Mouse (Mus musculus): ENCODE measurements around the gene Creb5. TPM values are rescaled to one million over a fixed set of nuclear protein-coding genes. Genes with fewer than 3 reads are reported as not detected.

The Creb5 gene
- polyA plus RNA-seq, 1 experiment from 2014 or later: 3.9 TPM

DNA sequence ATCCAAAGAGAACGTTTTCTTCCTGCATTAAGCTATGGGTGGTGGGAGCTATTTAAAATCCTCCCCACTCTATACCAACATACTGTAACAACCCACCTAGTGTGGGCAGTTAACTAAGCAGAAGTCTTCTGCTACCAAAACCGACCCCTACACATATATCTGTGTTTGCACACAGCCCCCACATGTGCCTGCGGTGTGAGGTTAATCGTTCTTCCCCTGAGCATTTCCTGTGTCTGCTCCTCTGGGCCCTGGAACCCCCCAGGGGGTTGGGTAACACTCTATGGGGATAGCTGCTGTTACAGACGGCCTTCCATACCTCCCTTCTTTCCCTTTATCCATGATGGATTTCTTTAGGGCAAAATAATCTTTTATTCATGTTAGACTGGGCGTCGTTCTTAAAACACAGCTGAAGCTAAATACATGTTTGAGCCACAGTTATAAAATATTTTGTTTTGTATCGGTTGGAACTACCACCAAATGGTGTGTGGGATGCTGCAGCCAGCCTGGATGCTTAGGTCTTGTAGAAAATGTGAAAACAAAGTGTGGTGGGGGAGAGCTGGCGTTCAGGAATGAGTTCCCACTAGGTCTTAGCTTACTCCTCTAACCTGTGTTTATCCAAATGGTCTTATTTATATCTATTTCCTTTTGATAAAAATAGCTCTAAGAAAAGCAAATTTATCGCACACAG lies 297.8 kb downstream of the Creb5 start:
- H3K36me3 ChIP-seq: no peaks in the 10 kb centered on the region
- no peak for ATAC-seq (ENCODE audit: low FRiP score, low read depth)
- H3K9ac ChIP-seq: no peak overlapping the region
- no peaks in the 10 kb centered on the region for H3K27me3 ChIP-seq
- H3K27ac ChIP-seq (replicated peaks): no peak overlapping the region
- no peak overlapping the region for H3K4me2 ChIP-seq
- no peaks in the 10 kb centered on the region for H3K9me3 ChIP-seq
- 64% methylated on average over 10 of the region's 10 CpGs for WGBS
- H3K4me3 ChIP-seq: no peak overlapping the region
- H3K4me1 ChIP-seq (replicated peaks): peaks cover 25% of the 10 kb centered on the region

DNA sequence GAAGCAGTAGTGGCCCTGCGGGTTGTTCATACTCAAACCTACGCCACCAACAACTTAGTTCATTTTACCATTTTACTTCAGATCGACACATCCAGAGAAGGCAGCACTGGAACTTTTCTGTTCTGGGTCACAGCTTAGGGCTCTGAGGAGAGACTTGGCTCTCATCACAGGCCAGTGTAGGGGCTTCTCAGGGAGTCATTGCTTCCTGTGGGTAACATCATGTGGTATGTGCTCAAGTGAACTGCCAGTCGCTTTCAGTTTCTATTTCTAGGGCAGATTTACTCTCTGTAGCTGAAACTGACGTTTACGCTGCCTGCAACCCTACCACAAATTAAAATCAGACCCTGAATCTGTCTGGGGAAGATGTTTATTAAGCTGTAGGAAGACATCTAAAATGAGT lies 302.7 kb downstream of the Creb5 start:
- Histone ChIP-seq H3K27me3 (no peaks in the 10 kb centered on the region), H3K4me1 (replicated peaks) (peaks cover 16% of the 10 kb centered on the region), H3K9me3 (no peaks in the 10 kb centered on the region), H3K27ac (replicated peaks) (no peak overlapping the region), H3K36me3 (no peaks in the 10 kb centered on the region), H3K9ac (no peak overlapping the region), H3K4me2 (no peak overlapping the region), H3K4me3 (no peak overlapping the region)
- no peak for ATAC-seq (ENCODE audit: low FRiP score, low read depth)
- 87% methylated on average over 6 of the region's 6 CpGs for WGBS

DNA sequence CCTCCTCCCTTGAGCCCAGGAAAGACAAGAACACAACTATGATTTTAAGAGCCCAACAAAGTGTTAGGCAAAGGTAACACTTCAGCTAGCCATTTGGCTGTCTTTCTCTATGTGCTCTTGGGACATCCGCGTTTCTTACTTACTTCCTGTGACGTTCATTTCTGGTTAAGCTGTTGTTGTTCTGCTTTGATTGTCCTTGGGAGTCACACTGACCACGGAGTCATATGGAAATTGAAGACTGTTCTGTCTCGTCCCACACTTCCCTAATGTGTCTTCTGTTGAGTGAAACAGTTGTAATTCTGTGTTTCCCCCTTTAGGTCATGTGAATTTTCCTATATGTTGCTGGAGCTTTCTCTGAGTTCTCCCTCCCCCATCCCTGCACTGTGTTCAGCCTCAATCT lies 305.2 kb downstream of the Creb5 start:
- no peaks in the 10 kb centered on the region for H3K36me3 ChIP-seq
- no peak overlapping the region for H3K4me2 ChIP-seq
- no peak overlapping the region for H3K27ac ChIP-seq (replicated peaks)
- no peak overlapping the region for H3K4me3 ChIP-seq
- H3K27me3 ChIP-seq: no peaks in the 10 kb centered on the region
- no peak for ATAC-seq (ENCODE audit: low FRiP score, low read depth)
- WGBS: 87% methylated on average over 5 of the region's 5 CpGs
- H3K4me1 ChIP-seq (replicated peaks): peaks cover 12% of the 10 kb centered on the region
- no peak overlapping the region for H3K9ac ChIP-seq
- no peaks in the 10 kb centered on the region for H3K9me3 ChIP-seq

DNA sequence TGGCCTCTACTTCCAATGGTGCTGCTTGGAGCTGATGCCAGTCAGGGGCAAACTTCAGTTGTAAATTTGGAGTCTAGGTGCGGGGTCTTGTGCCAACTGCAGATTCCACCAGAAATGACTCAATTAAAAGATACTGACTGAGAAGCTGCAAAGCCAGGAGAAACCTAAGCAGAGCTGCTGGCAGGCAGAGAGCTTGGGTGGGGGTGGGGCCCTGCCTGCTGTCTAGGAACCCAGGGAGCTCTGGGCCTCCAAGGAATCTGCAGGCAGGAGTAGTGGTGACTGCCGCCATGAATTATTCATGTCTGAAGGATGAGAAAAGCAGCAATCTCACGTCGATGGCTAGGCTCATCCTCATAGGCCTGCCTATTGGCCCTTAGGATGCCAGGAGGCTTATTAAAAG lies 306.5 kb downstream of the Creb5 start:
- no peak overlapping the region for H3K9ac ChIP-seq

DNA sequence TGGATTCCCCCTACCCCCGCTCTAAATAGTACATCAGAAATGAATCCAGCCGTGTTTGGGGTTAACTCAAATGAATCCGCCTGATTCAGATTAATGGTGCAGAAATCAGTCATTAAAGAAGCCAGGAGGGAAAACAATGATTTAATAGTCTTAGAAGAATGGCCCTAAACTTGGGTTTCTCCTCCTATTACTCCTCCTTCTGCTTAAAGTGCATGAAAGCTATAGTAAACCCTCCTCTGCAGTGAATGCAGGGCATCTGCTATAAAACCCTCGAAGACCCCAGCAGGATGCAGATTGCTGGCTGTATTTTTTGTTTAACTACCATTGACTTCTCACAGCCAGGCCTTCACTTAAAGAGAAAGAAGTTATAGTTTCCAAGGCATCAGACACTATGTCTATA lies 307.2 kb downstream of the Creb5 start:
- Histone ChIP-seq H3K36me3 (no peaks in the 10 kb centered on the region), H3K9me3 (no peaks in the 10 kb centered on the region), H3K4me3 (no peak overlapping the region), H3K27ac (replicated peaks) (no peak overlapping the region), H3K4me1 (replicated peaks) (peaks cover 12% of the 10 kb centered on the region), H3K4me2 (no peak overlapping the region), H3K27me3 (no peaks in the 10 kb centered on the region), H3K9ac (no peak overlapping the region)
- 40% methylated on average over 4 of the region's 4 CpGs for WGBS
- ATAC-seq (ENCODE audit: low FRiP score, low read depth): no peak

More for the DNA sequence above, 306.5 kb downstream of the Creb5 start:
- peak; percentile 68; the same call in 1 of the 2 replicates for ATAC-seq (ENCODE audit: low FRiP score, low read depth)
- Histone ChIP-seq H3K27ac (replicated peaks) (no peak overlapping the region; the same call in 1 of the 2 replicates), H3K36me3 (no peaks in the 10 kb centered on the region), H3K9me3 (no peaks in the 10 kb centered on the region), H3K4me1 (replicated peaks) (peaks cover 12% of the 10 kb centered on the region), H3K27me3 (no peaks in the 10 kb centered on the region), H3K4me2 (no peak overlapping the region), H3K4me3 (no peak overlapping the region)
- WGBS: 19% methylated on average over 4 of the region's 4 CpGs

DNA sequence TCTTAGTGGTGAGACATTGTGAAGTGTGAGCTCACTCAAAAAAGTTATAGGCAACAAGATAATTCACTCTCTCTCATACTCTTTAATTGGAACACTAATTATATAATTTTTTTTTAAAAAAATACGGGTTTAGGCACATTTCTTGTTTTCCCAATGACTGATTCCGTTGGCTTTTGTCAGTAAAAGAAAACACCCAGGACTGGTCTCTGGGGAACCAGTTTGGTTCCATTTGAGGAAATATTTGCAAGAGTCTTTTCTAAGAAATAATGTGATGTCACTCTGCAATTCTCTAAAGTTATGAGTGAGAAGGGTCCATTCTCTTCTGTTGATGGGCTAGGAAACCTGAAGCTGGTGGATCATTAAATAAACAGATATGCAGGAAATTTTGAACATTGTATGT lies 309.3 kb downstream of the Creb5 start:
- Histone ChIP-seq H3K4me2 (no peak overlapping the region), H3K4me1 (replicated peaks) (peaks cover 12% of the 10 kb centered on the region), H3K4me3 (no peak overlapping the region), H3K9me3 (no peaks in the 10 kb centered on the region), H3K27ac (replicated peaks) (no peak overlapping the region), H3K36me3 (no peaks in the 10 kb centered on the region), H3K27me3 (no peaks in the 10 kb centered on the region), H3K9ac (no peak overlapping the region)
- ATAC-seq (ENCODE audit: low FRiP score, low read depth): no peak
- 88% methylated on average over 2 of the region's 2 CpGs for WGBS

DNA sequence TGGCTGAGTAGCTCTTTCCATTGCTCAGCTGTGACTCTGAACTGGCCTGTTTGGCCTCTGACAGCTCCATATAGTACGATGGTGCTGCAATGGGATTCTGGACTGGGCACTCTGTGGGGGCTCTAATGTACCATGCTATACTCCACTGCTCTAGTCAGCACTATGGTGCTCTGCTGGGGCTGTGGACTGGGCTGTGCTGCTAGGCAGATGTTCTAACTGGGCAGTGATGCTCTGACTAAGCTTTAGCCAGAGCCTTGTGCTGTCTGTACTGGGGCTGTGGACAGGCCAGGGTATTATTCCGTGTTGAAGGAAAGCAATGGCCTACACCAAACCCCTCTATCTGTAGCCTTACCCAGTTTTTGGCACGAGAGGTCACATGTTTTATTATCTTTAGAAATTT lies 316.0 kb downstream of the Creb5 start:
- Histone ChIP-seq H3K4me1 (replicated peaks) (no peaks in the 10 kb centered on the region), H3K27me3 (no peaks in the 10 kb centered on the region), H3K9ac (no peak overlapping the region), H3K9me3 (no peaks in the 10 kb centered on the region), H3K4me2 (no peak overlapping the region), H3K27ac (replicated peaks) (no peak overlapping the region), H3K4me3 (no peak overlapping the region), H3K36me3 (no peaks in the 10 kb centered on the region)
- no peak for ATAC-seq (ENCODE audit: low FRiP score, low read depth)
- WGBS: 88% methylated on average over 3 of the region's 3 CpGs

DNA sequence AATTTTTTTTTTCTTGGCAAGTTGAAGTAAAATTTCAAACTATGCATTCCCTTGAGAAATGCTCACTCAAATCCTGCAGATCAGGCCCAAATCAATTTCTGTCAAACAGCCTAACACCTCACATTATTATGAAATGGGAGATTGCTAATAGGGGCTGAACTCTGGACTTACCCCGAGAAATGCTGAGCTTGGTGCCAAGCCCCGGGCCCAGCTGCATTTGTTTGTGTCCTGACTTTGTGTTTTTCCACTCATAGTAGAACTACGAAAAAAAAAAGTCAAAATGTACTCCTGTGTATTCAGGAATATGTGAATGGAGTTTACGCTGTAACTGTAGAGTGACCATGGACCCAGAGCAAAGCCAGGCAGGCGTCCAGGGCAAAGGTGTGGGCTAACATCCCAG lies 316.6 kb downstream of the Creb5 start:
- 81% methylated on average over 5 of the region's 5 CpGs for WGBS
- Histone ChIP-seq H3K27me3 (no peaks in the 10 kb centered on the region), H3K9ac (no peak overlapping the region), H3K36me3 (no peaks in the 10 kb centered on the region), H3K4me1 (replicated peaks) (no peaks in the 10 kb centered on the region), H3K27ac (replicated peaks) (no peak overlapping the region), H3K4me3 (no peak overlapping the region), H3K4me2 (no peak overlapping the region), H3K9me3 (no peaks in the 10 kb centered on the region)
- ATAC-seq (ENCODE audit: low FRiP score, low read depth): no peak

DNA sequence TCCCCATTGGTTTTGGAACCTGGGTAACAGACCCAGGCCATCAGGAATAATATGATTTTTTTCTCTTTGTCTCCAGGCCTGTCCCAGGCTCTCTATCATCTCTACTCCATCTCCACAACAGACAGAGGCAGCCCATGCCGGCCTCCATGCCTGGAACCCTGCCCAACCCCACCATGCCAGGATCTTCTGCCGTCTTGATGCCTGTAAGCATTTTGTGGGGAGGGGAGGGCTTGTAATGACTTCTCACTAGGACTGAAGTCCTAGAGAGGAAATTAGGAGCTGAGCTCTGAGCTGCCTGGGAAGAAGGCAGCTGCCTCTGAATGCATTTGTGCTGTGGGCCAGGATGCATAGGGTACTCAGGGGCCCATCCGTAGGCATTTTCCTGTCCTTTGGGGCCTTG lies 317.3 kb downstream of the Creb5 start:
- Histone ChIP-seq H3K4me2 (no peak overlapping the region), H3K36me3 (no peaks in the 10 kb centered on the region), H3K27me3 (no peaks in the 10 kb centered on the region), H3K4me3 (no peak overlapping the region), H3K9me3 (no peaks in the 10 kb centered on the region), H3K27ac (replicated peaks) (no peak overlapping the region), H3K4me1 (replicated peaks) (no peaks in the 10 kb centered on the region), H3K9ac (no peak overlapping the region)
- ATAC-seq (ENCODE audit: low FRiP score, low read depth): no peak
- WGBS: 68% methylated on average over 3 of the region's 3 CpGs

DNA sequence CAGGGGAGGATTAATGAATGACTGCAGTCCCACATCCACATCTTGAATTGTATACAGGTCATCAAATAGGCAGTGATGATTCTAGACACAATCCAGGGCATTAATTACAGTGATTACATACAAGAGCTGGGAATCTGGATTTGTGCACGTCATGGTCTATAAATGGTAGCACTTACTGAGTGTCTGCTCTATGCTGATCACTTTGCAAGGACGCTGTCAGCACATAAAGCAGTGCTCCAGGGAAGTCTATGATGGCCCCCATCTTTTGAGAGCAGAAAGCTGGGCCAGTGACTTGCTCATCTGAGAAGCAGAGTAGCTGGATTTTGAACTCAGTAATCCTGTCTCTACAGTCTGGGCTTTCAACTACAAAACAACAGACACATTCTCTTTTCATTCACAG lies 318.1 kb downstream of the Creb5 start:
- H3K9ac ChIP-seq: no peak overlapping the region
- H3K4me3 ChIP-seq: no peak overlapping the region
- no peak for ATAC-seq (ENCODE audit: low FRiP score, low read depth)
- H3K27ac ChIP-seq (replicated peaks): no peak overlapping the region
- H3K4me1 ChIP-seq (replicated peaks): no peaks in the 10 kb centered on the region
- WGBS: 83% methylated on average over 2 of the region's 2 CpGs
- no peaks in the 10 kb centered on the region for H3K36me3 ChIP-seq
- no peaks in the 10 kb centered on the region for H3K9me3 ChIP-seq
- no peaks in the 10 kb centered on the region for H3K27me3 ChIP-seq
- H3K4me2 ChIP-seq: no peak overlapping the region

DNA sequence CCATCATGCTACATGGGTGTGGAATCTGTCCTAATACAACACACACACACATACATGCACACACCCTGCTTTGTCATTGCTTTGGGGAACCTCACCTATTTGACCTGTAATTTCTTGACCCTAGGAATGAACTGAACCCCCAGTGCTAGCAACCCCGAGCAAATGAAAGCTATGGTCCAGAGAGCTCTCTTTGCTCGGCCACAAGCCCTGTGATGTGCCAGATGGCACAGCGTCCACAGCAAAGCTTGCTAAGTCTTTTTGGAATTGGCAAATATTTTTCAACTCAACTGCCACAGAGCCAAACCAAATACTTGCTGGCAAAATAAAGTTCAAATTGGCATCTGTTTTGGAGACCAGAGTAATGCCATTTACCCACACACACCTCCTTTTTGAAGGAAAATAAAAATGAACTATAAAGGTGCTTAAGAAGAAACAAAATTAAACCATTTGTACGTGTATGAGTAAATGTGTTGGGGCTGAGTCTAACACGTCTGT lies 324.4 kb downstream of the Creb5 start:
- no peak overlapping the region for H3K4me2 ChIP-seq
- 79% methylated on average over 5 of the region's 5 CpGs for WGBS
- H3K9me3 ChIP-seq: no peaks in the 10 kb centered on the region
- H3K36me3 ChIP-seq: no peaks in the 10 kb centered on the region
- H3K27ac ChIP-seq (replicated peaks): no peak overlapping the region
- H3K9ac ChIP-seq: no peak overlapping the region
- no peak overlapping the region for H3K4me3 ChIP-seq
- H3K4me1 ChIP-seq (replicated peaks): peaks cover 8% of the 10 kb centered on the region
- ATAC-seq (ENCODE audit: low FRiP score, low read depth): no peak
- no peaks in the 10 kb centered on the region for H3K27me3 ChIP-seq

DNA sequence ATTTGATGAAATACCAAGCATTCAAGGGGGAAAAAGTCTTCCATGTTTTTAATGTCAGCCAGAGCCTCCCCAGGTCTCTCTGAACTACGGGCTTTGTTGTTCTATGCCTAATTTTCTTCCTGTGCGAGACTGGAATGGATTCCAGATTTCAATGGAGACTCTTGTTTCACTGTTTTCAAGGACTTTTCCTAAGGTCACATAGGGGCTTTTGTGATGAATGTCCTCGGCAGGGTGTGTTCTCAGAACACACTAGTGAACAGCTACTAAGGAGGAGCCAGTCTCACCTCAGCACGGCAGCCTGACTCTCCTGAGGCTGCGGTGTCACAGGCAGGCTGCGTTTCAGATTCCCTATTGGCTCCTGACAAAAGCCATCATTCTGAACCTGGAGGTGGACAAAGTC lies 325.6 kb downstream of the Creb5 start:
- no peak overlapping the region for H3K4me2 ChIP-seq
- H3K36me3 ChIP-seq: no peaks in the 10 kb centered on the region
- H3K4me3 ChIP-seq: no peak overlapping the region
- no peak for ATAC-seq (ENCODE audit: low FRiP score, low read depth)
- H3K9me3 ChIP-seq: no peaks in the 10 kb centered on the region
- H3K9ac ChIP-seq: no peak overlapping the region
- peaks cover 8% of the 10 kb centered on the region for H3K4me1 ChIP-seq (replicated peaks)
- H3K27ac ChIP-seq (replicated peaks): no peak overlapping the region
- H3K27me3 ChIP-seq: no peaks in the 10 kb centered on the region
- WGBS: 61% methylated on average over 6 of the region's 6 CpGs

All from hindbrain, embryonic 15.5 days (tissue).